Comparison of ENCODE assay signal across 33 mouse cellular contexts in the genomic region with DNA sequence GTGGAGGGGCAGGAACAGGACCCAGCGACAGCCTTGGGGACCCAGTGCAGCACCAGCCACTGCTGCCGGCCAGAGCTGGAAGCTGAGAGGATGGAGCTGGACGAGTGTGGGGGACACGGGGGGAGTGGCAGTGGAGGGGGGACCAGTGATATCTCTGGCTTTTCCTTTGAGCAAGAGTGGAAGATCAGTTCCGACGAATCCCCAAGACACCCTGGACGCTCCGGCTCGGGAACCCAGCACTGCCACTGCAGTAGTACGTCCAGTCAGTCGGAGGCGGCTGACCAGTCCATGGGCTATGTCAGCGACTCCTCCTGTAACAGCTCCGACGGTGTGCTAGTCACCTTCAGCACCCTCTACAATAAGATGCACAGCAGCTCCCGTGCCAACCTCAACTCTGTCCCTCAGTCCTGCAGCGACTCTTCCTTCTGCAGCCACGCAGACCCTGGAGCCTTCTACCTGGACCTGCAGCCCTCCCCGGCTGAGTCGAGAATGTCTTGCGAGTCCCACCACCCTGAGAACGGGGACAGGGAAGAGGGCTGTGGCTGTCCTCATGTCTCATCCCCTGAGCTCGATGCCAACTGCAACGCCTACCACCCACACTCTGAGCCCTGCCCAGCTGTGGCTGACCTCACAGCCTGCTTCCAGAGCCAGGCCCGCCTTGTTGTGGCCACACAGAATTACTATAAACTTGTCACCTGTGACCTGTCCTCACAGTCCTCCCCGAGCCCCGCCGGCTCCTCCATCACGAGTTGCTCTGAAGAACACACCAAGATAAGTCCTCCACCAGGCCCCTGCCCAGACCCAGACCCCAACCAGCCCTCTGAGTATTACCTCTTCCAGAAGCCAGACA. TPM values are rescaled to one million over a fixed set of nuclear protein-coding genes. Genes with fewer than 3 reads are reported as not detected.
A peak's percentile ranks its signal among the peaks of the same experiment; 100 is the strongest.
DNase-seq lines count a peak whose midpoint lies in the region; ATAC-seq and TF ChIP-seq lines count a peak whose summit lies in the region.
"Had no signal": no experiment of that assay in that cellular context is flagged by ENCODE, and none has a peak within 500 bp of the region (broad histone marks: within the 10 kb centered on the region; RNA-seq: fewer than 3 reads in every experiment).

No protein-coding gene starts in this region.

- no peak overlapping the region for H3K9ac ChIP-seq in hindbrain, postnatal 0 days (replicated peaks; ENCODE audit: low read length)
- no peak overlapping the region for H3K9ac ChIP-seq in hindbrain, embryonic 12.5 days
- H3K9ac ChIP-seq in intestine, embryonic 16.5 days (ENCODE audit: low read depth, low read length), result no peak overlapping the region
- H3K9ac ChIP-seq: embryonic facial prominence, embryonic 12.5 days; forebrain, embryonic 15.5 days; kidney, embryonic 15.5 days; limb, embryonic 12.5 days; liver, embryonic 15.5 days; lung, embryonic 15.5 days; neural tube, embryonic 15.5 days; stomach, embryonic 15.5 days had no signal

- H3K36me3 ChIP-seq in hindbrain, postnatal 0 days (ENCODE audit: insufficient read depth, low read length), result peaks cover 22% of the 10 kb centered on the region
- peaks cover 43% of the 10 kb centered on the region for H3K36me3 ChIP-seq in hindbrain, embryonic 12.5 days
- H3K36me3 ChIP-seq in E14TG2a.4 (ENCODE audit: insufficient read depth, low read length), result peaks cover 20% of the 10 kb centered on the region
- no peaks in the 10 kb centered on the region for H3K36me3 ChIP-seq in myocyte (ENCODE audit: control insufficient read depth, insufficient read depth)
- H3K36me3 ChIP-seq in intestine, embryonic 16.5 days (ENCODE audit: control insufficient read depth, insufficient read depth, low read length), result peaks cover 20% of the 10 kb centered on the region
- H3K36me3 ChIP-seq: liver, embryonic 15.5 days had no signal

- no peaks in the 10 kb centered on the region for H3K9me3 ChIP-seq in hindbrain, postnatal 0 days (ENCODE audit: low read length)
- H3K9me3 ChIP-seq in hindbrain, embryonic 12.5 days (replicated peaks), result no peaks in the 10 kb centered on the region
- H3K9me3 ChIP-seq in E14TG2a.4 (ENCODE audit: low read length), result no peaks in the 10 kb centered on the region
- no peaks in the 10 kb centered on the region for H3K9me3 ChIP-seq in intestine, embryonic 16.5 days (ENCODE audit: control insufficient read depth, low read length)
- H3K9me3 ChIP-seq: embryonic facial prominence, embryonic 12.5 days; forebrain, embryonic 15.5 days; heart, embryonic 10.5 days; kidney, embryonic 15.5 days; limb, embryonic 12.5 days; liver, embryonic 15.5 days; lung, embryonic 15.5 days; neural tube, embryonic 15.5 days; stomach, embryonic 15.5 days had no signal

- intact Hi-C loops in gastrocnemius, postnatal 36 days (cut with DNase I), result no loop called here

- no peak overlapping the region for H3ac ChIP-seq in myocyte (ENCODE audit: control insufficient read depth, insufficient read length)

- no peaks in the 10 kb centered on the region for H3K79me2 ChIP-seq in myocyte (ENCODE audit: control insufficient read depth, insufficient read depth)

- DNase-seq in gastrocnemius, adult 18-20 months (ENCODE audit: low spot score), result peak; percentile 16
- DNase-seq in gastrocnemius, postnatal 36 days, result no peak
- no peak for DNase-seq in hindbrain, postnatal 0 days (ENCODE audit: low spot score)
- DNase-seq: adrenal gland, adult 8-10 months; cerebellum, adult 9-10 months; cerebellum, postnatal 36 days; gastrocnemius, postnatal 10 days; kidney, adult 11 months; midbrain, embryonic 14.5 days; retina, postnatal 1 day; right cerebral cortex, postnatal 14 days; thymus, postnatal 14 days had no signal

- ATAC-seq in hindbrain, postnatal 0 days, result peak; percentile 33; the same call in 1 of the 2 replicates
- ATAC-seq in hindbrain, embryonic 12.5 days (ENCODE audit: low FRiP score), result no peak
- no peak for ATAC-seq in intestine, embryonic 16.5 days
- ATAC-seq: forebrain, embryonic 15.5 days had no signal

- no peak for TF ChIP-seq POLR2A in myocyte (IDR thresholded peaks at IDR 0.05; ENCODE audit: insufficient read length, low read depth)

- no peak for TF ChIP-seq CTCF in hindbrain, postnatal 0 days (IDR thresholded peaks at IDR 0.05; ENCODE audit: low read depth)
- TF ChIP-seq CTCF in E14TG2a.4 (conservative IDR thresholded peaks at IDR 0.05; ENCODE audit: low read length), result no peak

- WGBS in hindbrain, postnatal 0 days, result 90% methylated on average over 29 of the region's 29 CpGs
- WGBS in hindbrain, embryonic 12.5 days, result 89% methylated on average over 29 of the region's 29 CpGs
- 90% methylated on average over 29 of the region's 29 CpGs for WGBS in intestine, embryonic 16.5 days

- no peak overlapping the region for H3K27ac ChIP-seq in hindbrain, postnatal 0 days
- no peak overlapping the region for H3K27ac ChIP-seq in hindbrain, embryonic 12.5 days
- no peak overlapping the region for H3K27ac ChIP-seq in intestine, embryonic 16.5 days (ENCODE audit: low read length)
- H3K27ac ChIP-seq: embryonic facial prominence, embryonic 12.5 days; forebrain, embryonic 15.5 days; heart, embryonic 10.5 days; kidney, embryonic 15.5 days; layer of hippocampus, adult 2 months; left cerebral cortex, adult 2 months; limb, embryonic 12.5 days; liver, embryonic 15.5 days; lung, embryonic 15.5 days; macrophage; neural tube, embryonic 15.5 days; stomach, embryonic 15.5 days had no signal

- H3K27me3 ChIP-seq in hindbrain, postnatal 0 days (ENCODE audit: insufficient read depth, low read length), result no peaks in the 10 kb centered on the region
- H3K27me3 ChIP-seq in hindbrain, embryonic 12.5 days, result no peaks in the 10 kb centered on the region
- H3K27me3 ChIP-seq in E14TG2a.4 (ENCODE audit: insufficient read depth, low read length), result peaks cover 13% of the 10 kb centered on the region
- H3K27me3 ChIP-seq in myocyte (ENCODE audit: control insufficient read depth, insufficient read depth, insufficient read length), result no peaks in the 10 kb centered on the region
- no peaks in the 10 kb centered on the region for H3K27me3 ChIP-seq in intestine, embryonic 16.5 days (replicated peaks; ENCODE audit: control insufficient read depth, insufficient read depth, low read length)
- H3K27me3 ChIP-seq: embryonic facial prominence, embryonic 12.5 days; forebrain, embryonic 15.5 days; kidney, embryonic 15.5 days; limb, embryonic 12.5 days; liver, embryonic 15.5 days; lung, embryonic 15.5 days; neural tube, embryonic 15.5 days; stomach, embryonic 15.5 days had no signal

- no peak overlapping the region for H3K4me3 ChIP-seq in hindbrain, postnatal 0 days (ENCODE audit: low read length)
- no peak overlapping the region for H3K4me3 ChIP-seq in hindbrain, embryonic 12.5 days
- H3K4me3 ChIP-seq in E14TG2a.4 (replicated peaks; ENCODE audit: low read length) (peak overlapping the region; percentile 61), myocyte (no peak overlapping the region)
- H3K4me3 ChIP-seq in intestine, embryonic 16.5 days (ENCODE audit: low read length), result no peak overlapping the region
- H3K4me3 ChIP-seq: embryonic facial prominence, embryonic 12.5 days; forebrain, embryonic 15.5 days; heart, embryonic 10.5 days; kidney, embryonic 15.5 days; layer of hippocampus, adult 2 months; left cerebral cortex, adult 2 months; limb, embryonic 12.5 days; liver, embryonic 15.5 days; lung, embryonic 15.5 days; neural tube, embryonic 15.5 days; stomach, embryonic 15.5 days had no signal

- no peaks in the 10 kb centered on the region for H3K4me1 ChIP-seq in hindbrain, postnatal 0 days (ENCODE audit: insufficient read depth, low read length)
- peaks cover 16% of the 10 kb centered on the region for H3K4me1 ChIP-seq in hindbrain, embryonic 12.5 days
- H3K4me1 ChIP-seq in E14TG2a.4 (replicated peaks; ENCODE audit: low read depth, low read length), result peaks cover 58% of the 10 kb centered on the region
- 0 out of 2 replicates have a peak, but pooled peaks cover 11% of the 10 kb centered on the region for H3K4me1 ChIP-seq in intestine, embryonic 16.5 days (ENCODE audit: control insufficient read depth, insufficient read depth, low read length)

- H3K4me2 ChIP-seq in hindbrain, postnatal 0 days (ENCODE audit: low read depth, low read length), result no peak overlapping the region
- H3K4me2 ChIP-seq in hindbrain, embryonic 12.5 days (replicated peaks), result no peak overlapping the region
- H3K4me2 ChIP-seq in myocyte (ENCODE audit: low read depth), result no peak overlapping the region
- no peak overlapping the region for H3K4me2 ChIP-seq in intestine, embryonic 16.5 days (ENCODE audit: low read depth, low read length)
- H3K4me2 ChIP-seq: embryonic facial prominence, embryonic 12.5 days; forebrain, embryonic 15.5 days; kidney, embryonic 15.5 days; limb, embryonic 12.5 days; liver, embryonic 15.5 days; lung, embryonic 15.5 days; neural tube, embryonic 15.5 days; stomach, embryonic 15.5 days had no signal

RNA-seq across cellular contexts. Expression of a gene that starts 13.5 kb away (rescaled TPM):
- not detected for total RNA-seq in gastrocnemius, adult 18-20 months (2021)
- not detected for total RNA-seq in gastrocnemius, postnatal 36 days (2021)
- 0.61 and 1.4 TPM in 2 replicates for total RNA-seq in hindbrain, postnatal 0 days (2014; rRNA removed)
- polyA plus RNA-seq in hindbrain, postnatal 0 days (2015; fragmentation: Nextera tagmentation; extraction: Ambion mirVana), result 1.6 TPM in 2 replicates
- 1.3 TPM in 1 of 2 replicates, not detected in the other for polyA plus RNA-seq in hindbrain, embryonic 12.5 days (2016; fragmentation: Nextera tagmentation; extraction: Ambion mirVana)
- polyA plus RNA-seq in myocyte (2012; fragmentation: generic; extraction: Trizol), result 0.04 TPM
- 0.10 and 0.24 TPM in 2 replicates for polyA plus RNA-seq in intestine, embryonic 16.5 days (2015; fragmentation: Nextera tagmentation; extraction: Ambion mirVana)
- total RNA-seq: adrenal gland, adult 8-10 months; gastrocnemius, postnatal 10 days; granulocyte monocyte progenitor cell, adult 5-6 weeks; hematopoietic stem cell, adult 5-6 weeks; liver, adult 2 months; megakaryocyte-erythroid progenitor cell, adult 5-6 weeks had no signal
- polyA plus RNA-seq: heart, embryonic 10.5 days; limb, embryonic 12.5 days; liver, adult 2 months; liver, embryonic 15.5 days; macrophage had no signal

RNA-seq across cellular contexts. Expression of a gene that starts 26.3 kb away (rescaled TPM):
- total RNA-seq in gastrocnemius, adult 18-20 months (2021), result 10 to 100 TPM; 56.2 to 60.8 TPM
- total RNA-seq in gastrocnemius, postnatal 36 days (2021), result 10 to 100 TPM; 49.1 to 50.0 TPM
- 157 and 171 TPM in 2 replicates for total RNA-seq in hindbrain, postnatal 0 days (2014; rRNA removed)
- polyA plus RNA-seq in hindbrain, postnatal 0 days (2015; fragmentation: Nextera tagmentation; extraction: Ambion mirVana), result 16.2 and 17.8 TPM in 2 replicates
- polyA plus RNA-seq in hindbrain, embryonic 12.5 days (2016; fragmentation: Nextera tagmentation; extraction: Ambion mirVana), result 15.7 and 16.2 TPM in 2 replicates
- 40.4 TPM for polyA plus RNA-seq in myocyte (2012; fragmentation: generic; extraction: Trizol)
- polyA plus RNA-seq in intestine, embryonic 16.5 days (2015; fragmentation: Nextera tagmentation; extraction: Ambion mirVana), result 1.7 and 2.2 TPM in 2 replicates

RNA-seq across cellular contexts. Expression of a gene that starts 33.7 kb away (rescaled TPM):
- total RNA-seq in gastrocnemius, adult 18-20 months (2021), result 10 to 100 TPM; 28.5 to 36.3 TPM
- total RNA-seq in gastrocnemius, postnatal 36 days (2021), result 10 to 100 TPM; 20.8 to 23.3 TPM
- total RNA-seq in hindbrain, postnatal 0 days (2014; rRNA removed), result 151 and 189 TPM in 2 replicates
- 51.3 and 63.8 TPM in 2 replicates for polyA plus RNA-seq in hindbrain, postnatal 0 days (2015; fragmentation: Nextera tagmentation; extraction: Ambion mirVana)
- 55.0 and 68.9 TPM in 2 replicates for polyA plus RNA-seq in hindbrain, embryonic 12.5 days (2016; fragmentation: Nextera tagmentation; extraction: Ambion mirVana)
- polyA plus RNA-seq in myocyte (2012; fragmentation: generic; extraction: Trizol), result 28.2 TPM
- polyA plus RNA-seq in intestine, embryonic 16.5 days (2015; fragmentation: Nextera tagmentation; extraction: Ambion mirVana), result 11.8 and 13.0 TPM in 2 replicates

RNA-seq across cellular contexts. Expression of a gene that starts 39.0 kb away (rescaled TPM):
- total RNA-seq in gastrocnemius, adult 18-20 months (2021), result under 1 TPM in 1 of 2 experiments, not detected in 1; 0.21 TPM
- total RNA-seq in gastrocnemius, postnatal 36 days (2021), result not detected
- not detected in 2 replicates for total RNA-seq in hindbrain, postnatal 0 days (2014; rRNA removed)
- 4.4 and 4.7 TPM in 2 replicates for polyA plus RNA-seq in hindbrain, postnatal 0 days (2015; fragmentation: Nextera tagmentation; extraction: Ambion mirVana)
- polyA plus RNA-seq in hindbrain, embryonic 12.5 days (2016; fragmentation: Nextera tagmentation; extraction: Ambion mirVana), result 2.0 and 3.8 TPM in 2 replicates
- polyA plus RNA-seq in myocyte (2012; fragmentation: generic; extraction: Trizol), result 0.74 TPM
- 2.5 and 2.6 TPM in 2 replicates for polyA plus RNA-seq in intestine, embryonic 16.5 days (2015; fragmentation: Nextera tagmentation; extraction: Ambion mirVana)
- total RNA-seq: layer of hippocampus, adult 2 months; layer of hippocampus, postnatal 14 days had no signal
